Mouse (Mus musculus): ENCODE measurements around the gene St6galnac3. TPM values are rescaled to one million over a fixed set of nuclear protein-coding genes. Genes with fewer than 3 reads are reported as not detected.

The St6galnac3 gene
- polyA plus RNA-seq, 1 experiment: 3.2 TPM

GRCm38 (mm10) chr3:153675832-153676231, 49.1 kb downstream of the St6galnac3 start:
- H3K27ac ChIP-seq (ENCODE audit: insufficient read depth, low read depth, low read length): no peak overlapping the region
- no peak overlapping the region for H3K4me3 ChIP-seq (ENCODE audit: insufficient read depth, low read depth, low read length)
- TF ChIP-seq CTCF (conservative IDR thresholded peaks at IDR 0.05; ENCODE audit: insufficient read depth, insufficient read length, low read depth, low read length) (no peak), POLR2A (IDR thresholded peaks at IDR 0.05; ENCODE audit: low read depth, low read length) (no peak)
- no peaks in the 10 kb centered on the region for H3K4me1 ChIP-seq (ENCODE audit: control insufficient read depth, insufficient read depth, low read length)
- no peaks in the 10 kb centered on the region for H3K27me3 ChIP-seq (replicated peaks; ENCODE audit: control insufficient read depth, insufficient read depth, low read length)
- no peak for DNase-seq
- no peaks in the 10 kb centered on the region for H3K36me3 ChIP-seq (ENCODE audit: control insufficient read depth, insufficient read depth, low read length)
- WGBS: 69% methylated on average over 7 of the region's 7 CpGs

- H3K27me3 ChIP-seq (replicated peaks; ENCODE audit: control insufficient read depth, insufficient read depth, low read length): no peaks in the 10 kb centered on the region
- WGBS: 69% methylated on average over 12 of the region's 12 CpGs
- no peaks in the 10 kb centered on the region for H3K4me1 ChIP-seq (ENCODE audit: control insufficient read depth, insufficient read depth, low read length)
Measured at GRCm38 (mm10) chr3:153675073-153675472, 49.9 kb downstream of the St6galnac3 start.

GRCm38 (mm10) chr3:153674359-153674758, 50.6 kb downstream of the St6galnac3 start:
- 87% methylated on average over 8 of the region's 8 CpGs for WGBS
- Histone ChIP-seq H3K27me3 (replicated peaks; ENCODE audit: control insufficient read depth, insufficient read depth, low read length) (no peaks in the 10 kb centered on the region), H3K36me3 (ENCODE audit: control insufficient read depth, insufficient read depth, low read length) (no peaks in the 10 kb centered on the region), H3K27ac (ENCODE audit: insufficient read depth, low read depth, low read length) (no peak overlapping the region), H3K4me1 (ENCODE audit: control insufficient read depth, insufficient read depth, low read length) (peaks cover 3% of the 10 kb centered on the region; the same call in 1 of the 2 replicates), H3K4me3 (ENCODE audit: insufficient read depth, low read depth, low read length) (no peak overlapping the region)
- no peak for TF ChIP-seq CTCF (conservative IDR thresholded peaks at IDR 0.05; ENCODE audit: insufficient read depth, insufficient read length, low read depth, low read length)
- no peak for TF ChIP-seq POLR2A (IDR thresholded peaks at IDR 0.05; ENCODE audit: low read depth, low read length)
- DNase-seq: no peak

More at GRCm38 (mm10) chr3:153675073-153675472, 49.9 kb downstream of the St6galnac3 start:
- no peak for DNase-seq
- Histone ChIP-seq H3K36me3 (ENCODE audit: control insufficient read depth, insufficient read depth, low read length) (no peaks in the 10 kb centered on the region), H3K4me3 (ENCODE audit: insufficient read depth, low read depth, low read length) (no peak overlapping the region), H3K27ac (ENCODE audit: insufficient read depth, low read depth, low read length) (no peak overlapping the region)
- peak; percentile 41; the same call in 1 of the 2 replicates for TF ChIP-seq CTCF (conservative IDR thresholded peaks at IDR 0.05; ENCODE audit: insufficient read depth, insufficient read length, low read depth, low read length)
- no peak for TF ChIP-seq POLR2A (IDR thresholded peaks at IDR 0.05; ENCODE audit: low read depth, low read length)

- no peaks in the 10 kb centered on the region for H3K36me3 ChIP-seq (ENCODE audit: control insufficient read depth, insufficient read depth, low read length)
- TF ChIP-seq CTCF (conservative IDR thresholded peaks at IDR 0.05; ENCODE audit: insufficient read depth, insufficient read length, low read depth, low read length) (no peak), POLR2A (IDR thresholded peaks at IDR 0.05; ENCODE audit: low read depth, low read length) (no peak)
- no peak overlapping the region for H3K4me3 ChIP-seq (ENCODE audit: insufficient read depth, low read depth, low read length)
- no peak for DNase-seq
- no peaks in the 10 kb centered on the region for H3K27me3 ChIP-seq (replicated peaks; ENCODE audit: control insufficient read depth, insufficient read depth, low read length)
- WGBS: 90% methylated on average over 12 of the region's 12 CpGs
- no peak overlapping the region for H3K27ac ChIP-seq (ENCODE audit: insufficient read depth, low read depth, low read length)
- peaks cover 7% of the 10 kb centered on the region for H3K4me1 ChIP-seq (ENCODE audit: control insufficient read depth, insufficient read depth, low read length)
Measured at GRCm38 (mm10) chr3:153673451-153673850, 51.5 kb downstream of the St6galnac3 start.

- Histone ChIP-seq H3K4me1 (ENCODE audit: control insufficient read depth, insufficient read depth, low read length) (peaks cover 10% of the 10 kb centered on the region), H3K4me3 (ENCODE audit: insufficient read depth, low read depth, low read length) (no peak overlapping the region), H3K36me3 (ENCODE audit: control insufficient read depth, insufficient read depth, low read length) (no peaks in the 10 kb centered on the region), H3K27me3 (replicated peaks; ENCODE audit: control insufficient read depth, insufficient read depth, low read length) (no peaks in the 10 kb centered on the region), H3K27ac (ENCODE audit: insufficient read depth, low read depth, low read length) (no peak overlapping the region)
- no peak for DNase-seq
- TF ChIP-seq CTCF (conservative IDR thresholded peaks at IDR 0.05; ENCODE audit: insufficient read depth, insufficient read length, low read depth, low read length): no peak
- no peak for TF ChIP-seq POLR2A (IDR thresholded peaks at IDR 0.05; ENCODE audit: low read depth, low read length)
- WGBS: 76% methylated on average over 10 of the region's 10 CpGs
Measured at GRCm38 (mm10) chr3:153670953-153671674, 53.9 kb downstream of the St6galnac3 start.

GRCm38 (mm10) chr3:153669737-153670435, 55.1 kb downstream of the St6galnac3 start:
- Histone ChIP-seq H3K4me1 (ENCODE audit: control insufficient read depth, insufficient read depth, low read length) (peaks cover 10% of the 10 kb centered on the region), H3K27ac (ENCODE audit: insufficient read depth, low read depth, low read length) (peak overlapping the region; percentile 90)
- peak; percentile 87 for DNase-seq

GRCm38 (mm10) chr3:153669329-153669728, 55.6 kb downstream of the St6galnac3 start:
- WGBS: 22% methylated on average over 8 of the region's 8 CpGs
- H3K27me3 ChIP-seq (replicated peaks; ENCODE audit: control insufficient read depth, insufficient read depth, low read length): no peaks in the 10 kb centered on the region
- peak; percentile 91 for DNase-seq
- H3K36me3 ChIP-seq (ENCODE audit: control insufficient read depth, insufficient read depth, low read length): no peaks in the 10 kb centered on the region
- peak overlapping the region; percentile 90; the same call in 1 of the 2 replicates for H3K27ac ChIP-seq (ENCODE audit: insufficient read depth, low read depth, low read length)
- TF ChIP-seq CTCF (conservative IDR thresholded peaks at IDR 0.05; ENCODE audit: insufficient read depth, insufficient read length, low read depth, low read length) (no peak), POLR2A (IDR thresholded peaks at IDR 0.05; ENCODE audit: low read depth, low read length) (no peak)
- H3K4me3 ChIP-seq (ENCODE audit: insufficient read depth, low read depth, low read length): no peak overlapping the region
- peaks cover 10% of the 10 kb centered on the region for H3K4me1 ChIP-seq (ENCODE audit: control insufficient read depth, insufficient read depth, low read length)

More at GRCm38 (mm10) chr3:153669737-153670435, 55.1 kb downstream of the St6galnac3 start:
- Histone ChIP-seq H3K4me3 (ENCODE audit: insufficient read depth, low read depth, low read length) (peak overlapping the region; percentile 6; the same call in 1 of the 2 replicates), H3K36me3 (ENCODE audit: control insufficient read depth, insufficient read depth, low read length) (no peaks in the 10 kb centered on the region), H3K27me3 (replicated peaks; ENCODE audit: control insufficient read depth, insufficient read depth, low read length) (no peaks in the 10 kb centered on the region)
- WGBS: 59% methylated on average over 13 of the region's 13 CpGs
- TF ChIP-seq POLR2A (IDR thresholded peaks at IDR 0.05; ENCODE audit: low read depth, low read length) (no peak), CTCF (conservative IDR thresholded peaks at IDR 0.05; ENCODE audit: insufficient read depth, insufficient read length, low read depth, low read length) (no peak)
